Mouse (Mus musculus): ENCODE results near the gene Lpp. TPM values are rescaled to one million over a fixed set of nuclear protein-coding genes. Genes with fewer than 3 reads are reported as not detected.
A peak's percentile ranks its signal among the peaks of the same experiment; 100 is the strongest.

The Lpp gene
- polyA plus RNA-seq, 1 experiment from 2014 or later, result 9.6 TPM

DNA sequence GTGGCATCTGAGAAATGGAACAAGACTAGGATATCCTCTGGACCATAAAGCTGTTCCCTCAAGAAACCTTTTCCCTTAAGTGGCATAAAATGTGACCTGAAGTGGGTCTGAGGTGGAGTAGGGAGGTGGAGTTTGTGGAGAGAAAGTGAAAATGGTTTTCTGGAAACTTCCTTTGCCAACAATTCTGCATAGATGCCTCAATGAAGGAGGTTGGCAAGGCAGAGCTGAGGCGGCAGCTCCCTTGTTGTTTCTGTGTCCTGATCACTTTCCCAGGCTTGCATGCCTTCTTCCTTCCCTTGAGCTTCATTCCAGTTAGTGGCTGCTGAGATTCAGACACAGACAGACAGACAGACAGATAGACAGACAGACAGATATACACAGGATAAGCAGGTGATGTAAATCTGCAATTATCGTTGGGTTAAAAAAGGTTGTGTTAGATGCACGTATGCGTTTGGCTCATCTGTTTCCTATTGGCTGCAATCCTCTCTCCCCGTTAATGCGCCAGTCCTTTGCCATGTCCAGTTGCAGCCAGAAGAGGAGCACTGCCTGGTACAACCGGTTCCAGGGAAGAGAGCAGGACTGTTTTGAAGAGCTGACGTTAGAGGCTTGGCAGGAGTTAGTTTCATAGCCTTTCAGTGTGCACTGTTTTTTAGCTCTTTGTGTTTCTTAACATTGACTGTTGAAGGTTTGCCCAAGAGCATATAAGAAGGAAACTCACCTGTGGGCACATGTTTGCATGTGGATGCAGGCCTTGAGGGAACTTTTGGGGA lies 96.4 kb downstream of the Lpp start:
- 90% methylated on average over 8 of the region's 8 CpGs for WGBS
- no peak for ATAC-seq (ENCODE audit: low FRiP score, low TSS enrichment)
- Histone ChIP-seq H3K4me2 (ENCODE audit: low read length) (no peak overlapping the region), H3K4me1 (ENCODE audit: control insufficient read depth, insufficient read depth, low read length) (0 out of 2 replicates have a peak, but pooled peaks cover 7% of the 10 kb centered on the region), H3K36me3 (ENCODE audit: control insufficient read depth, insufficient read depth, low read length) (no peaks in the 10 kb centered on the region), H3K27me3 (ENCODE audit: control insufficient read depth, insufficient read depth, low read length) (no peaks in the 10 kb centered on the region), H3K9ac (replicated peaks; ENCODE audit: low read length) (no peak overlapping the region), H3K9me3 (ENCODE audit: control insufficient read depth, low read length) (no peaks in the 10 kb centered on the region), H3K27ac (replicated peaks; ENCODE audit: low read depth, low read length) (no peak overlapping the region), H3K4me3 (replicated peaks; ENCODE audit: low read depth, low read length) (no peak overlapping the region)
- no peak for DNase-seq

- Histone ChIP-seq H3K27me3 (ENCODE audit: control insufficient read depth, insufficient read depth, low read length) (no peaks in the 10 kb centered on the region), H3K4me1 (ENCODE audit: control insufficient read depth, insufficient read depth, low read length) (0 out of 2 replicates have a peak, but pooled peaks cover 7% of the 10 kb centered on the region), H3K4me3 (replicated peaks; ENCODE audit: low read depth, low read length) (no peak overlapping the region), H3K27ac (replicated peaks; ENCODE audit: low read depth, low read length) (0 out of 2 replicates have a peak overlapping the region, but pooled peaks have one; percentile 5), H3K36me3 (ENCODE audit: control insufficient read depth, insufficient read depth, low read length) (no peaks in the 10 kb centered on the region), H3K4me2 (ENCODE audit: low read length) (no peak overlapping the region), H3K9ac (replicated peaks; ENCODE audit: low read length) (no peak overlapping the region; the same call in 1 of the 2 replicates), H3K9me3 (ENCODE audit: control insufficient read depth, low read length) (no peaks in the 10 kb centered on the region)
- ATAC-seq (ENCODE audit: low FRiP score, low TSS enrichment), result peak; percentile 68; the same call in 1 of the 2 replicates
- DNase-seq, result peak; percentile 63
- WGBS, result 24% methylated on average over 18 of the region's 18 CpGs
Observed at GRCm38 (mm10) chr16:24490751-24491485, 97.6 kb downstream of the Lpp start.

DNA sequence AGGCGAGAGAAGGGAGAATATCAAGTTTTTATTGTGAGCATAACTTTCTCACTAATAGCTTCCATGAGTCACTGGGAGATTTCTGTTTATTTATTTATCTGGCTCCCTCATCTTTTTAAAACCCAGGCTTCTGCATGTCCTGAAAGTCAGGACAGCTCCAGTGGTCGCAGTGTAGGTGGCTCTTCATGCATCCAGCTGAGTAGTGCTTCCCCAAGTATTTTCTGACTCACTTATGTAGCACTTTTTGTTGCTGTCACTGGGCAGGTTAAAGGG lies 98.1 kb downstream of the Lpp start:
- WGBS, result 65% methylated on average over 2 of the region's 2 CpGs
- Histone ChIP-seq H3K27ac (replicated peaks; ENCODE audit: low read depth, low read length) (no peak overlapping the region), H3K9ac (replicated peaks; ENCODE audit: low read length) (no peak overlapping the region), H3K4me1 (ENCODE audit: control insufficient read depth, insufficient read depth, low read length) (0 out of 2 replicates have a peak, but pooled peaks cover 7% of the 10 kb centered on the region), H3K27me3 (ENCODE audit: control insufficient read depth, insufficient read depth, low read length) (no peaks in the 10 kb centered on the region), H3K4me2 (ENCODE audit: low read length) (no peak overlapping the region), H3K4me3 (replicated peaks; ENCODE audit: low read depth, low read length) (no peak overlapping the region), H3K36me3 (ENCODE audit: control insufficient read depth, insufficient read depth, low read length) (no peaks in the 10 kb centered on the region), H3K9me3 (ENCODE audit: control insufficient read depth, low read length) (no peaks in the 10 kb centered on the region)
- no peak for ATAC-seq (ENCODE audit: low FRiP score, low TSS enrichment)
- no peak for DNase-seq

- no peak overlapping the region for H3K4me3 ChIP-seq (replicated peaks; ENCODE audit: low read depth, low read length)
Observed at GRCm38 (mm10) chr16:24492194-24492940, 99.1 kb downstream of the Lpp start.

DNA sequence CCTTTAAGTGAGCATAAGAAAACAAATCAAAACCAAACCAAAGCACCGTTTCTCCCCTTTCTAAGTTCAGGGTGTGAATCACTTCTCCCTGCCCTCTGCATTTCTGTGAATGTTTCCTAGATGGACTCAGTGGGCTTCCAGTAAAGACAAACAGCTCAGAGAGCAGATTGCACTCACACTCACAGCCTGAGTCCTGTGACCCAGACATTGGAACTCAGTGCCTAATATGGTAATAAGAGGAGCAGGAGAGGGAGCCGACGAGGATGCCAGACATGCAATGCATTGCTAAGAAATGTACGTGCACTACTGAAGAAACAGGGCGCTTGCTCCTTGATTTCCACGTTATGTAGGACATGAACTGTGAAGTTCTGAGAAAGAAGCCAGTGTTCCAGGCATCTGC lies 101.2 kb downstream of the Lpp start:
- no peaks in the 10 kb centered on the region for H3K9me3 ChIP-seq (ENCODE audit: control insufficient read depth, low read length)
- H3K4me2 ChIP-seq (ENCODE audit: low read length), result no peak overlapping the region
- no peaks in the 10 kb centered on the region for H3K36me3 ChIP-seq (ENCODE audit: control insufficient read depth, insufficient read depth, low read length)
- no peak overlapping the region for H3K27ac ChIP-seq (replicated peaks; ENCODE audit: low read depth, low read length)
- WGBS, result 66% methylated on average over 6 of the region's 6 CpGs
- DNase-seq (no peak), ATAC-seq (ENCODE audit: low FRiP score, low TSS enrichment) (no peak)
- H3K4me1 ChIP-seq (ENCODE audit: control insufficient read depth, insufficient read depth, low read length), result 0 out of 2 replicates have a peak, but pooled peaks cover 7% of the 10 kb centered on the region
- H3K4me3 ChIP-seq (replicated peaks; ENCODE audit: low read depth, low read length), result no peak overlapping the region
- no peaks in the 10 kb centered on the region for H3K27me3 ChIP-seq (ENCODE audit: control insufficient read depth, insufficient read depth, low read length)
- H3K9ac ChIP-seq (replicated peaks; ENCODE audit: low read length), result no peak overlapping the region

More at GRCm38 (mm10) chr16:24492194-24492940, 99.1 kb downstream of the Lpp start:
- ATAC-seq (ENCODE audit: low FRiP score, low TSS enrichment) (no peak), DNase-seq (no peak)
- Histone ChIP-seq H3K27me3 (ENCODE audit: control insufficient read depth, insufficient read depth, low read length) (no peaks in the 10 kb centered on the region), H3K36me3 (ENCODE audit: control insufficient read depth, insufficient read depth, low read length) (no peaks in the 10 kb centered on the region), H3K4me2 (ENCODE audit: low read length) (no peak overlapping the region), H3K9ac (replicated peaks; ENCODE audit: low read length) (no peak overlapping the region), H3K4me1 (ENCODE audit: control insufficient read depth, insufficient read depth, low read length) (0 out of 2 replicates have a peak, but pooled peaks cover 7% of the 10 kb centered on the region), H3K27ac (replicated peaks; ENCODE audit: low read depth, low read length) (no peak overlapping the region), H3K9me3 (ENCODE audit: control insufficient read depth, low read length) (no peaks in the 10 kb centered on the region)
- WGBS, result 64% methylated on average over 4 of the region's 4 CpGs

- ATAC-seq (ENCODE audit: low FRiP score, low TSS enrichment) (no peak), DNase-seq (no peak)
- no peak overlapping the region for H3K27ac ChIP-seq (replicated peaks; ENCODE audit: low read depth, low read length)
Observed at GRCm38 (mm10) chr16:24495461-24495860, 102.2 kb downstream of the Lpp start.

GRCm38 (mm10) chr16:24496635-24497034 lies 103.3 kb downstream of the Lpp start:
- Histone ChIP-seq H3K9ac (replicated peaks; ENCODE audit: low read length) (no peak overlapping the region), H3K27me3 (ENCODE audit: control insufficient read depth, insufficient read depth, low read length) (no peaks in the 10 kb centered on the region), H3K4me3 (replicated peaks; ENCODE audit: low read depth, low read length) (no peak overlapping the region), H3K27ac (replicated peaks; ENCODE audit: low read depth, low read length) (no peak overlapping the region), H3K36me3 (ENCODE audit: control insufficient read depth, insufficient read depth, low read length) (no peaks in the 10 kb centered on the region), H3K9me3 (ENCODE audit: control insufficient read depth, low read length) (no peaks in the 10 kb centered on the region), H3K4me2 (ENCODE audit: low read length) (no peak overlapping the region), H3K4me1 (ENCODE audit: control insufficient read depth, insufficient read depth, low read length) (peaks cover 1% of the 10 kb centered on the region; the same call in 1 of the 2 replicates)
- WGBS, result 91% methylated on average over 7 of the region's 7 CpGs
- DNase-seq (no peak), ATAC-seq (ENCODE audit: low FRiP score, low TSS enrichment) (no peak)

More at GRCm38 (mm10) chr16:24495461-24495860, 102.2 kb downstream of the Lpp start:
- H3K9ac ChIP-seq (replicated peaks; ENCODE audit: low read length), result no peak overlapping the region
- no peaks in the 10 kb centered on the region for H3K27me3 ChIP-seq (ENCODE audit: control insufficient read depth, insufficient read depth, low read length)
- H3K4me1 ChIP-seq (ENCODE audit: control insufficient read depth, insufficient read depth, low read length), result 0 out of 2 replicates have a peak, but pooled peaks cover 3% of the 10 kb centered on the region
- no peaks in the 10 kb centered on the region for H3K9me3 ChIP-seq (ENCODE audit: control insufficient read depth, low read length)
- no peak overlapping the region for H3K4me3 ChIP-seq (replicated peaks; ENCODE audit: low read depth, low read length)
- 81% methylated on average over 4 of the region's 4 CpGs for WGBS
- no peaks in the 10 kb centered on the region for H3K36me3 ChIP-seq (ENCODE audit: control insufficient read depth, insufficient read depth, low read length)
- H3K4me2 ChIP-seq (ENCODE audit: low read length), result no peak overlapping the region

GRCm38 (mm10) chr16:24497413-24497812 lies 104.1 kb downstream of the Lpp start:
- 93% methylated on average over 2 of the region's 2 CpGs for WGBS
- H3K27ac ChIP-seq (replicated peaks; ENCODE audit: low read depth, low read length), result no peak overlapping the region
- no peak overlapping the region for H3K9ac ChIP-seq (replicated peaks; ENCODE audit: low read length)
- no peak for ATAC-seq (ENCODE audit: low FRiP score, low TSS enrichment)
- no peaks in the 10 kb centered on the region for H3K9me3 ChIP-seq (ENCODE audit: control insufficient read depth, low read length)
- no peak overlapping the region for H3K4me2 ChIP-seq (ENCODE audit: low read length)
- H3K27me3 ChIP-seq (ENCODE audit: control insufficient read depth, insufficient read depth, low read length), result no peaks in the 10 kb centered on the region
- H3K4me1 ChIP-seq (ENCODE audit: control insufficient read depth, insufficient read depth, low read length), result peaks cover 5% of the 10 kb centered on the region; the same call in 1 of the 2 replicates
- no peak for DNase-seq
- no peaks in the 10 kb centered on the region for H3K36me3 ChIP-seq (ENCODE audit: control insufficient read depth, insufficient read depth, low read length)
- H3K4me3 ChIP-seq (replicated peaks; ENCODE audit: low read depth, low read length), result no peak overlapping the region
